Mouse (Mus musculus) liver, embryonic 16.5 days (tissue): ENCODE measurements at regions not wholly inside any gene's neighbourhood (a gene's known extent, or its start where the extent isn't known, plus 50 kb on each side); places are given as distances from the start of the nearest gene placed in this dataset.

ENCODE experiments used
- ATAC-seq: fragments of 200-750 bp; cut with Nextera tagmentation; 2 replicates; pipeline ENCODE4 v1.8.0; 2017; ENCODE audit warnings: low read depth, mild to moderate bottlenecking, moderate number of reproducible peaks, moderate library complexity
- H3K27ac ChIP-seq: fragments of 300-500 bp; sonication (generic); 2 replicates; pipeline ENCODE4 v1.5.1; 2014; ENCODE audit warnings: mild to moderate bottlenecking, low read length
- H3K27me3 ChIP-seq: fragments of 300-500 bp; sonication (generic); 2 replicates; pipeline ENCODE4 v1.6.1; 2014; ENCODE audit warnings: low read depth, low read length, mixed read lengths; ENCODE audit not compliant: control insufficient read depth, insufficient read depth
- H3K36me3 ChIP-seq: fragments of 300-500 bp; sonication (generic); 2 replicates; pipeline ENCODE4 v1.6.1; 2014; ENCODE audit warnings: mild to moderate bottlenecking; ENCODE audit not compliant: control insufficient read depth, insufficient read depth
- H3K4me1 ChIP-seq: fragments of 300-500 bp; sonication (generic); 2 replicates; pipeline ENCODE4 v1.6.1; 2014; ENCODE audit warnings: low read depth, low read length, mixed read lengths; ENCODE audit not compliant: control insufficient read depth
- H3K4me2 ChIP-seq: fragments of 300-500 bp; sonication (generic); 2 replicates; pipeline ENCODE4 v1.6.1; 2014; ENCODE audit warnings: low read depth, low read length, mixed read lengths
- H3K4me3 ChIP-seq: fragments of 300-500 bp; sonication (generic); 2 replicates; pipeline ENCODE4 v1.5.1; 2014; ENCODE audit warnings: low read depth, mild to moderate bottlenecking, low read length
- H3K9ac ChIP-seq: fragments of 300-500 bp; sonication (generic); 2 replicates; pipeline ENCODE4 v1.6.1; 2014; ENCODE audit warnings: low read depth, low read length
- H3K9me3 ChIP-seq: fragments of 300-500 bp; sonication (generic); replicated peaks from 2 replicates; pipeline ENCODE4 v1.6.1; 2016; ENCODE audit warnings: low read length; ENCODE audit not compliant: control insufficient read depth
- WGBS: fragments of 180-500 bp; shearing (Covaris S2); extraction: QIAGEN DNeasy Blood & Tissue Kit; methylation state at CpG from one replicate; pipeline ENCODE4 v1.1.7; 2014; ENCODE audit not compliant: insufficient replicate concordance; 5-methylcytosine and 5-hydroxymethylcytosine counted together

DNA sequence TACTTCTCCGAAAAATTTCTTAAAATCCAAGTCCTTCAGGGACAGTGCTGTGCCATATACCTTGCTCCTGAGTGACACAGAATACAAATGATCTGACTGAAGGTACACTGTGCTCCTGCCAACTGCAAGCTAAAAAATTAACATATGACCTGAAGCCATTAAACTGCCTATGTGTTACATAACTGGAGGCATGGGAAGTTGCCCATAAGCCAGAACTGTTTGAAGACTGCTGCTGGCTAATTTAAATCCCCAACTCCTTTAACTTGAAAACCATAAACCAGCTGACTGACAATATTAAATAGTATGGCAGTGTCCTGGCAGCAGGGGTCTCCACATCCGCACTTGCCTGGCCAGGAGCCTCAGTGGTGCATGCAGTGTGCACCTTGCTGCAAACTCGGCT lies 68.9 kb upstream of the Ak4 start:
- Histone ChIP-seq H3K4me1 (0 out of 2 replicates have a peak, but pooled peaks cover under 1% of the 10 kb centered on the region), H3K9me3 (no peaks in the 10 kb centered on the region), H3K9ac (no peak overlapping the region), H3K27ac (no peak overlapping the region), H3K4me3 (no peak overlapping the region), H3K36me3 (no peaks in the 10 kb centered on the region; the same call in 1 of the 2 replicates), H3K4me2 (no peak overlapping the region), H3K27me3 (no peaks in the 10 kb centered on the region)
- 74% methylated on average over 3 of the region's 3 CpGs for WGBS
- no peak for ATAC-seq

DNA sequence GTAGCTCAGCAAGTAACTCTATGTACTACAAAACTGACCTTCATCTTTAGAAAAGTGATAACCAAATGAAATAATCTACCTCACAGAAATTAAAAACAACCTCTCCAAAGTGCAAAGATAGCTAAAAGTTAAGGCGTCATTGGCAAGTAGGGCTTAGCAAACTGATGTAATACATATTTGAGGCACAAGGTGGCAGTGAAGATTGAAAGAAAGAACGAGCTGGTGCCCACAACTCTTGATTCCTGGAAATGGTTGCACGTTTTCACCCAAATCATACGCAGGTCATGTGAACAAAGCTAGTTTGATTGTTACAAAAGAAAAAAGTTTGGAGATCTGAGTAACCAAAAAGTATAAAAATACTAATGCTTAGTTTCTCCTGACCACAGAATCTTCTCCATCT lies 69.7 kb upstream of the Ak4 start:
- Histone ChIP-seq H3K27ac (no peak overlapping the region), H3K27me3 (no peaks in the 10 kb centered on the region), H3K9me3 (no peaks in the 10 kb centered on the region), H3K4me1 (no peaks in the 10 kb centered on the region), H3K4me3 (no peak overlapping the region), H3K36me3 (no peaks in the 10 kb centered on the region; the same call in 1 of the 2 replicates), H3K9ac (no peak overlapping the region), H3K4me2 (no peak overlapping the region)
- ATAC-seq, result no peak
- 4% methylated on average over 4 of the region's 4 CpGs for WGBS

DNA sequence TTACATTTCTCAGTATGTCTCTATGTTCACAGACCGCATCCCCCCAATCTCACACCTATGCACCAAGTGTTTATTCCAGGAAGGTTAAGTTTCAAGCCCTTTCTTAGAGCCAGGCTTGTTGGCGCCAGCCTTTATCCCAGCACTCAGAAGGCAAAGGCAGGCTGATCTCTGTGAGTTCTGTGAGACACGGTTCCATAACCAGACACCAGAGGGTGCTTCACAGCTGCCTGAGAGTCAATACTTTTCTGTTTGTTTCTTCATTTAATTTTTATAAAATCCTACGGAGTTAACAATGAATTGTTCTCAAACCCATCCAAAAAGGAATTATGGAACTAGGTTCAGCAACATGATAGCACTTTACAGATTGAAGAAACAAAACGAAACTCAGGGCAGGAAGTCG lies 71.8 kb upstream of the Ak4 start:
- Histone ChIP-seq H3K9me3 (no peaks in the 10 kb centered on the region), H3K27me3 (no peaks in the 10 kb centered on the region), H3K4me3 (no peak overlapping the region), H3K27ac (no peak overlapping the region), H3K4me2 (no peak overlapping the region), H3K4me1 (no peaks in the 10 kb centered on the region), H3K36me3 (no peaks in the 10 kb centered on the region; the same call in 1 of the 2 replicates), H3K9ac (no peak overlapping the region)
- 63% methylated on average over 6 of the region's 6 CpGs for WGBS
- ATAC-seq, result no peak

DNA sequence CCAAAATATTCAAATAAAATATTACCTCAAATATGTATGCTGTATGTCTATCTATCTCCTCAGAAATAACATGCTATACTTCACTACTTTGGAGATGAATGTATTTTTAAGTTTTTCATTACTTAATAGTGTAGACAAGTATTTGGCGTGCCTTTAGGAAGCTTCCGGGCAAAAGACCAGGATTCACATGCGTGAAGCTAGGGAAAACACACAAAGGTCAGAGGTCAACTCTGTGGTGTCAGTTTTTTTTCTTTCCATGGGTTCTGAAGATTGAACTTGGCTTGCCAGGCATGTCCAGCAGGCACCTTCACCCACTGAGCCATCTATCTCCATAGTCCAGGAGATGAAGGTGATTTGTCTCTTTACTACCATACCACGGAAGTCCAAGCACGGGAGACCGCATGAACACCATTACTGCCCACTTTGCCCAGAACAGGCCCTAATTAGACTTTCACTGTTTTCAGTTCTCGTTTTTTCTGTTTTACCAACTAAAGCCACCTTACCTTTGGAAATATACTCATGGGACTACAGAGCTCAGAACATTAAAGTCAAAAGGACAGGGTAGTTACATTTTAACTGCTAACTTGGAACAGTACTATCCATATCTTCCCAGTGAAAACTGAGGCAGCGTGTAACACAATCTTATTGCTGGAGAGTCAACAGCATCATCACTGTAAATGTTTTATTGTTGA lies 76.9 kb upstream of the Ak4 start:
- H3K4me2 ChIP-seq, result no peak overlapping the region
- H3K4me3 ChIP-seq, result no peak overlapping the region
- no peak overlapping the region for H3K27ac ChIP-seq
- WGBS, result 74% methylated on average over 8 of the region's 8 CpGs
- no peaks in the 10 kb centered on the region for H3K27me3 ChIP-seq
- no peaks in the 10 kb centered on the region; the same call in 1 of the 2 replicates for H3K36me3 ChIP-seq
- no peak for ATAC-seq
- no peaks in the 10 kb centered on the region for H3K4me1 ChIP-seq
- H3K9me3 ChIP-seq, result no peaks in the 10 kb centered on the region
- H3K9ac ChIP-seq, result no peak overlapping the region

DNA sequence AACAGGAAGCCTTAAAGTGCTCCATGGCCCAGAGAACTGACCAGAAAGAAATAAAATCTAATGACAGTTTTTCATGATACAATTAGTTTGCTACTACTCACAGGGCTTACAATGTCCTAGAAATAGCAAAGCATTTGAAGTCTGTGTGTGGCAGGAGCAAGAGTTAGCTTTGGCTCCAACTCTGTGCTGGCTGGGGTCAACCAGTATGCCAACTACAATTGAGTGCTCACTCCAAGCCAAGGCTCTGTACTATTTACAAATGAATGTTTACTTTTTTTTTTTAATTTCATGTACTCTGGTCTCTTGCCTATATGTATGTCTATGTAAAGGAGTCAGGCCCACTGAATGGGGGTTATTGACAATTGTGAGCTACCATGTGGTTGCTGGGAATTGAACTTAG lies 75.7 kb upstream of the Jak1 start:
- Histone ChIP-seq H3K4me2 (no peak overlapping the region), H3K9ac (no peak overlapping the region), H3K27ac (no peak overlapping the region), H3K9me3 (no peaks in the 10 kb centered on the region), H3K27me3 (no peaks in the 10 kb centered on the region), H3K4me3 (no peak overlapping the region), H3K4me1 (no peaks in the 10 kb centered on the region), H3K36me3 (no peaks in the 10 kb centered on the region)
- no peak for ATAC-seq

DNA sequence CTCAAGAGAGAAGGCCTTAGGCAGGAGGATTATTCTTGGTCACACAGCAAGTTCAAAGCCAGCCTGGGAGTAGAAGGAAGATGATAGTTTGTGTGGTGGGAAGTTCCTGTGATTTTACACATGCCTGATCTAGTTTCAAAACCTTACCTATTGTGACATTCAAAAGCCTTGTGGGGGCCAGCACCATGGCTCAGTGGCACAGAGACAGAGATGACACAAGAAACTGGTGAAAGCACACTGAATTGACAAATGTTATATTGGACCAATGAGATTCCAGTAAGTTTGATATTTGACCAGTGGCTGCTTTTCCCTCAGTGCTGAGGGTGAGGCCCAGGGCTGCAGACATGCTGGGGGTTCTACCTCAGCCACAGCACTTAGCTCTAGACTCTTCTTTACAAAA lies 73.1 kb upstream of the Jak1 start:
- H3K36me3 ChIP-seq, result no peaks in the 10 kb centered on the region
- H3K27me3 ChIP-seq, result no peaks in the 10 kb centered on the region
- ATAC-seq, result no peak
- no peaks in the 10 kb centered on the region for H3K9me3 ChIP-seq
- H3K27ac ChIP-seq, result no peak overlapping the region
- no peaks in the 10 kb centered on the region for H3K4me1 ChIP-seq
- H3K4me2 ChIP-seq, result no peak overlapping the region
- no peak overlapping the region for H3K4me3 ChIP-seq
- no peak overlapping the region for H3K9ac ChIP-seq

DNA sequence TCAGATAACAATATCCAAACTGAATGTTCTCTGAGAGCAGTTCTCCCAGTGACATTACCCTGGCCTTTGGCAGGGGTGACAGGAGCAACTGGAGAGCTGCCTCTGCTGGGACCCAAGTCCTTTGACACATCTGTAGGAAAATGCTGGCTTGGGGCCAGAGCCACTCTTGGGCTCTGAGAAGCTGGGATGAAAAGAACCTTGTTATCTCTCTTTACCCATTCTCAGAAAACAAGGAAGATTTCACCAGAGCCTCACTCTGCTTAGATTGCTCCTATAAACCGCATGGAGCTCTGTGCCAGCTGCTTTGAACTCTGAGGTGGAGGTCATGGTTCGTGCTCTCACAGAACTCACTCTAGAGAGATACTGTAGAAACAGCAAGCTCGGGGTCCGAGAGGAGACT lies 71.7 kb upstream of the Jak1 start:
- no peak overlapping the region for H3K4me3 ChIP-seq
- no peak for ATAC-seq
- H3K36me3 ChIP-seq, result no peaks in the 10 kb centered on the region
- no peaks in the 10 kb centered on the region for H3K4me1 ChIP-seq
- no peak overlapping the region for H3K9ac ChIP-seq
- WGBS, result 39% methylated on average over 4 of the region's 4 CpGs
- no peaks in the 10 kb centered on the region for H3K9me3 ChIP-seq
- H3K27ac ChIP-seq, result no peak overlapping the region
- no peak overlapping the region for H3K4me2 ChIP-seq
- no peaks in the 10 kb centered on the region for H3K27me3 ChIP-seq

DNA sequence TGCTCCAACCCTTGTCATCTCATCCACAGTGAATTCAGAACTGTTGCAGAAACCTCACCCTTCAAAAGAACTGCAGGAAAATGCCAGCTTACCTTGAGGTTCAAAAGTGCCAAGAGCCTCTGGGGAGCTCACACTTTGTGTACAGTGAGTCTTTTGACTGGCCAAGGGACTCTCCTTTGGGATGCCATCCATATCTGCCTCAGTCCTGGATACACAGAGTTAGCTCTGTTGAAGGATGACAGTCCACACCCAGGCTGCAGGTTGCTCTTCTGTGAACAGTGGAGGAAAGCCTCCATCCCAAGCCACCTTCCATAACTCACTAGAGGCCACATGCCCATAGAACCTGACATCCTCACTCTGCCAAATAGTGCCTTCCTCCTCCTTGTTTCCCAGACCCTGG lies 71.3 kb upstream of the Jak1 start:
- Histone ChIP-seq H3K4me3 (no peak overlapping the region), H3K36me3 (no peaks in the 10 kb centered on the region), H3K27me3 (no peaks in the 10 kb centered on the region), H3K27ac (no peak overlapping the region), H3K9ac (no peak overlapping the region), H3K9me3 (no peaks in the 10 kb centered on the region), H3K4me2 (no peak overlapping the region), H3K4me1 (no peaks in the 10 kb centered on the region)
- ATAC-seq, result no peak

DNA sequence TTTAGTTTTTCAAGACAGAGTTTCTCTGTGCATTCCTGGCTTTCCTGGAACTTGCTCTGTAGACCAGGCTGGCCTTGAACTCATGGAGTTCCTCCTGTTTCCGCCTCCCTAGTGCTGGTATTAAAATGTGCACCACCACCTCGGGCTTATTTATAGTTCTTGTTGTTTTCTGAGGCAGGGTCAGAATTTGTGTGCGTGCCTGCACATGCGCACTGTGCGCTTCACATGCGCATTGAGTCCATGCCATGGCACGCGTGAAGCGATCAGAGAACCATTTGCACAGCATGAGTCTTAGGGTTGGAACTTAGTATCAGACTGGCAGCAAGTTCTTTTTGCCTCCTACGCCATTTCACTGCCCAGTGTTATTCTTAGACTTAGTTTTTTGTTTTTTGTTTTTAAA lies 68.8 kb upstream of the Jak1 start:
- 79% methylated on average over 10 of the region's 10 CpGs for WGBS

More for the DNA sequence above, 68.8 kb upstream of the Jak1 start:
- no peak overlapping the region for H3K4me2 ChIP-seq
- H3K36me3 ChIP-seq, result no peaks in the 10 kb centered on the region
- no peaks in the 10 kb centered on the region for H3K9me3 ChIP-seq
- H3K27ac ChIP-seq, result no peak overlapping the region
- ATAC-seq, result no peak
- H3K4me3 ChIP-seq, result no peak overlapping the region
- H3K27me3 ChIP-seq, result no peaks in the 10 kb centered on the region
- no peaks in the 10 kb centered on the region; the same call in 1 of the 2 replicates for H3K4me1 ChIP-seq
- no peak overlapping the region for H3K9ac ChIP-seq
